ENCODE assay signal across 15 mouse cellular contexts in the genomic region with DNA sequence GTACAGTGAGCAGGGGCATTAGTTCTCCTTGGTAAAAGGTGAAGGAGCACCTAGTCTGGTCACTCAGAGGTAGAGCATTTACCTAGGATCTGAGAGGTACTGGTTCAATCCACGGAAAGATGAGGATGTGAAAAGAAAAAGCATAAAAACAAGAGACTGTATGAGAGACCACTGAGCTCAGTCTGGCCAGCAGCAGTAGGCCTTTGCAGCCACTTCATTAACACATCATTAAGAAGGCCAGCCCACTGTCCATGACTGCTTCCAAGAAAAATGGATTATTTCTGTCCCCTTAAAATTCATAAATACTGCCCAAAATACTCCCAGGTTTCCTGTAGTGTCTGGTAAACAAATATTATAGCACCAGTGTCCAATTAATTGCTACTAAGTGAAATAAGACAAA.
"Had no signal": no experiment of that assay in that cellular context is flagged by ENCODE, and none has a peak within 500 bp of the region (broad histone marks: within the 10 kb centered on the region; RNA-seq: fewer than 3 reads in every experiment).

No protein-coding gene starts in this region.

- H3K27me3 ChIP-seq: liver, embryonic 13.5 days; liver, embryonic 15.5 days; midbrain, embryonic 13.5 days; midbrain, embryonic 15.5 days; neural tube, embryonic 12.5 days had no signal

- H3K9ac ChIP-seq: liver, embryonic 13.5 days; liver, embryonic 15.5 days; liver, postnatal 0 days; midbrain, embryonic 13.5 days; midbrain, embryonic 15.5 days; neural tube, embryonic 12.5 days had no signal

- H3K4me3 ChIP-seq: liver, embryonic 13.5 days; liver, embryonic 15.5 days; midbrain, embryonic 10.5 days; midbrain, embryonic 13.5 days; midbrain, embryonic 15.5 days; neural tube, embryonic 12.5 days had no signal

- ATAC-seq: liver, postnatal 0 days; midbrain, embryonic 13.5 days; midbrain, embryonic 15.5 days had no signal

- H3K36me3 ChIP-seq: liver, embryonic 13.5 days; liver, embryonic 15.5 days; midbrain, embryonic 10.5 days; midbrain, embryonic 13.5 days; midbrain, embryonic 15.5 days; neural tube, embryonic 12.5 days had no signal

- H3K4me1 ChIP-seq: liver, embryonic 13.5 days; liver, embryonic 15.5 days; midbrain, embryonic 10.5 days; midbrain, embryonic 13.5 days; midbrain, embryonic 15.5 days; neural tube, embryonic 12.5 days had no signal

- H3K9me3 ChIP-seq: liver, embryonic 13.5 days; liver, embryonic 15.5 days; midbrain, embryonic 10.5 days; midbrain, embryonic 13.5 days; midbrain, embryonic 15.5 days; neural tube, embryonic 12.5 days had no signal

- DNase-seq: liver; liver, embryonic 13.5 days; liver, postnatal 0 days; right cerebral cortex, postnatal 14 days; right cerebral cortex, postnatal 4 days; spleen, adult 18-20 months; thymus, adult 18-20 months; thymus, postnatal 14 days; thymus, postnatal 36 days had no signal

- H3K27ac ChIP-seq: liver, embryonic 13.5 days; liver, embryonic 15.5 days; midbrain, embryonic 10.5 days; midbrain, embryonic 13.5 days; midbrain, embryonic 15.5 days; neural tube, embryonic 12.5 days had no signal

- H3K4me2 ChIP-seq: liver, embryonic 11.5 days; liver, embryonic 13.5 days; liver, embryonic 15.5 days; midbrain, embryonic 13.5 days; midbrain, embryonic 15.5 days; neural tube, embryonic 12.5 days had no signal
